Mouse (Mus musculus): ENCODE data around the gene Rpl22. TPM values are rescaled to one million over a fixed set of nuclear protein-coding genes. Genes with fewer than 3 reads are reported as not detected.
A peak's percentile ranks its signal among the peaks of the same experiment; 100 is the strongest.

The Rpl22 gene
- polyA plus RNA-seq, 1 experiment from 2014 or later, result 387 TPM

DNA sequence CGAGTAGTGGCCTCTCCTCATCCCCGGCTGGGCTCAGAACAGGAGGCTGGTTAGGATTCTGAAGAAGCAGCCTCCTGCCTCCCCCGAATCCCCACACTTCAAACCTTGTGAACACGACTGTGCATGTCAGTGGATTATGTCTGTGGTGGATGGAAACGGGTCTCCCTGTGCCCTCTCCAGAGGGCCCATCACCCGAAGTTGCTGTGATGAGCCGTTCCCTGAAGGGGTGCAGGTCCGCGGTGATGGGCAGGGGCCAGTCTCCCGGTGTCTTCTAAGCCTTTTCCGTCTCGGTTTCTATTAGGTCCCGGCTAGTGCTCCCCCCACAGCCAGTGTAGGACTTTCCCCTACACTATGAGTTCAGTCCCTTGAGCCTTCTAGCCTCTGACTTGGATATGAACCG lies 26.7 kb upstream of the Rpl22 start:
- Histone ChIP-seq H3K4me1 (peaks cover 62% of the 10 kb centered on the region), H3K9ac (peak overlapping the region; percentile 31), H3K9me3 (replicated peaks) (no peaks in the 10 kb centered on the region), H3K4me2 (peak overlapping the region; percentile 93), H3K4me3 (replicated peaks) (peak overlapping the region; percentile 95; the same call in 1 of the 2 replicates), H3K27ac (no peak overlapping the region), H3K36me3 (peaks cover 44% of the 10 kb centered on the region), H3K27me3 (peaks cover 9% of the 10 kb centered on the region)
- ATAC-seq (replicated peaks; ENCODE audit: low FRiP score), result no peak
- 85% methylated on average over 14 of the region's 14 CpGs for WGBS

DNA sequence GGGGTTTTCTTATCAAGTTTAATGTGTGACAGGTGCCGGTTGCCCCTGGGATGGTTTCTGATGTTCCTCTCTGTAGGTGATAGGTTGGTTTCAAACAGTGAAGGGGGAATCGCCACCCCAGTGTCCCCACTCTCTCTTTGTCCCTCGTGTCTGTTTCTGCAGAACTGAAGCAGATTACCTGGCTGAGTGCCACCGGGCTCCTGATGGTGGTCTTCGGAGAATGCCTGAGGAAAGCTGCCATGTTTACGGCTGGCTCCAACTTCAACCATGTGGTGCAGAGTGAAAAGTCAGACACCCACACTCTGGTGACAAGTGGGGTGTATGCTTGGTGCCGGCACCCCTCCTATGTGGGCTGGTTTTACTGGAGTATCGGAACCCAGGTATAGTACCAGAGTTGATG lies 25.2 kb upstream of the Rpl22 start:
- Histone ChIP-seq H3K27ac (0 out of 2 replicates have a peak overlapping the region, but pooled peaks have one; percentile 24), H3K9ac (no peak overlapping the region), H3K27me3 (no peaks in the 10 kb centered on the region), H3K36me3 (peaks cover 60% of the 10 kb centered on the region), H3K4me3 (replicated peaks) (no peak overlapping the region), H3K9me3 (replicated peaks) (no peaks in the 10 kb centered on the region), H3K4me2 (no peak overlapping the region), H3K4me1 (peaks cover 55% of the 10 kb centered on the region)
- WGBS, result 95% methylated on average over 8 of the region's 8 CpGs
- ATAC-seq (replicated peaks; ENCODE audit: low FRiP score), result no peak

GRCm38 (mm10) chr4:152302012-152302411 lies 23.5 kb upstream of the Rpl22 start:
- 67% methylated on average over 11 of the region's 11 CpGs for WGBS
- H3K27me3 ChIP-seq, result no peaks in the 10 kb centered on the region
- H3K4me2 ChIP-seq, result no peak overlapping the region
- peaks cover 44% of the 10 kb centered on the region for H3K4me1 ChIP-seq
- H3K9ac ChIP-seq, result no peak overlapping the region
- no peak overlapping the region for H3K4me3 ChIP-seq (replicated peaks)
- H3K27ac ChIP-seq, result no peak overlapping the region
- no peak for ATAC-seq (replicated peaks; ENCODE audit: low FRiP score)
- no peaks in the 10 kb centered on the region for H3K9me3 ChIP-seq (replicated peaks)
- H3K36me3 ChIP-seq, result peaks cover 61% of the 10 kb centered on the region

DNA sequence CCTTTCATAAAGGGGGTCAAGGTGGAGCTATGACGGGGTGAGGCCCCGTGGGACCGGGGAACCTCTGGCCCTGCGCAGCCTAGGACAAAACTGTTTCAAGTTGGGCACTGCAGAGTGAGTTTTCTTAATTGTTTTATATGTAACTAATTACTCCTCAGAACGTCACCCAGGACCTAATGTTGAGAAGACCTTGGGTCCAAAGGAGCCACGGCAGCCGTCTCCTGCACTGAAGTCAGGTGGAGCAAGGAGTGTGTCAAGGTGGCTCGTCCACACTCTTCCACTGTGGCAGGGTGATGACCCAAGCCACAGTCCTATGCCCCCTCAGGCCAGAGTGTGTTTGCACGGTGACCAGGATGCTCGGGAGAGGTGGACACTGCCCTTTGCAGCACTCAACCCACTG lies 22.4 kb upstream of the Rpl22 start:
- Histone ChIP-seq H3K27ac (no peak overlapping the region), H3K4me1 (peaks cover 40% of the 10 kb centered on the region), H3K4me2 (no peak overlapping the region), H3K27me3 (no peaks in the 10 kb centered on the region), H3K4me3 (replicated peaks) (no peak overlapping the region), H3K36me3 (peaks cover 69% of the 10 kb centered on the region), H3K9me3 (replicated peaks) (no peaks in the 10 kb centered on the region), H3K9ac (no peak overlapping the region)
- WGBS, result 73% methylated on average over 10 of the region's 10 CpGs
- ATAC-seq (replicated peaks; ENCODE audit: low FRiP score), result no peak; the same call in 1 of the 2 replicates

- Histone ChIP-seq H3K4me3 (replicated peaks) (no peak overlapping the region), H3K4me1 (peaks cover 26% of the 10 kb centered on the region), H3K4me2 (no peak overlapping the region), H3K36me3 (peaks cover 72% of the 10 kb centered on the region), H3K9ac (no peak overlapping the region), H3K27me3 (0 out of 2 replicates have a peak, but pooled peaks cover 4% of the 10 kb centered on the region), H3K27ac (no peak overlapping the region), H3K9me3 (replicated peaks) (no peaks in the 10 kb centered on the region)
- WGBS, result 93% methylated on average over 6 of the region's 6 CpGs
- no peak for ATAC-seq (replicated peaks; ENCODE audit: low FRiP score)
These were observed 20.9 kb upstream of the Rpl22 start for GRCm38 (mm10) chr4:152304685-152305084.

GRCm38 (mm10) chr4:152305991-152306390 lies 19.6 kb upstream of the Rpl22 start:
- H3K4me2 ChIP-seq, result no peak overlapping the region
- no peak for ATAC-seq (replicated peaks; ENCODE audit: low FRiP score)
- H3K9ac ChIP-seq, result no peak overlapping the region
- no peak overlapping the region for H3K4me3 ChIP-seq (replicated peaks)
- peaks cover 59% of the 10 kb centered on the region for H3K36me3 ChIP-seq
- WGBS, result 59% methylated on average over 6 of the region's 6 CpGs
- H3K27ac ChIP-seq, result no peak overlapping the region
- H3K9me3 ChIP-seq (replicated peaks), result no peaks in the 10 kb centered on the region
- H3K27me3 ChIP-seq, result peaks cover 14% of the 10 kb centered on the region
- H3K4me1 ChIP-seq, result peaks cover 16% of the 10 kb centered on the region

DNA sequence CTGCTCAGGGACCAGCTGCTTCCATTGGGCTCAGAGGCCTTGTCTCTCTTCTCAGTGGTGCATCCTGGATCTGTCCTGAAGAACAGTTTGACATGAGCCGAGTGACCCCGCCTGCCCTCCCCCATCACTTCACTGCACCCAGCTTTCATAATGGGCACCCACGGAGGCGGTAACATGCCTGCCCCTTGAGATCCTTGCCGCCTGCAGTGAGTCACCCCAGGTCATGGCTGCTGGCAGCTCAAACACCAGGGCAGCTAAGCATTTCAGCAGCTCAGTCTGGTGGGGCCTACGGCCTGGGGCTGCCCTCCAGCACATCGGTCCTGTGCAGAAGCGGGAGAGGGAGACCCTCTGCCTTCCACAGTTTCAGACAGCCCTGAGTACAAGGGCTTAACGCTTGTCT lies 18.0 kb upstream of the Rpl22 start:
- no peak overlapping the region for H3K27ac ChIP-seq
- H3K4me3 ChIP-seq (replicated peaks), result no peak overlapping the region
- no peak overlapping the region for H3K4me2 ChIP-seq
- ATAC-seq (replicated peaks; ENCODE audit: low FRiP score), result no peak
- peaks cover 29% of the 10 kb centered on the region for H3K27me3 ChIP-seq
- H3K9me3 ChIP-seq (replicated peaks), result no peaks in the 10 kb centered on the region
- 88% methylated on average over 9 of the region's 9 CpGs for WGBS
- no peak overlapping the region for H3K9ac ChIP-seq
- H3K36me3 ChIP-seq, result peaks cover 44% of the 10 kb centered on the region
- H3K4me1 ChIP-seq, result peaks cover 14% of the 10 kb centered on the region

GRCm38 (mm10) chr4:152312186-152312585 lies 13.4 kb upstream of the Rpl22 start:
- H3K27ac ChIP-seq, result no peak overlapping the region
- H3K4me1 ChIP-seq, result peaks cover 39% of the 10 kb centered on the region
- H3K27me3 ChIP-seq, result peaks cover 76% of the 10 kb centered on the region
- peak overlapping the region; percentile 42 for H3K4me3 ChIP-seq (replicated peaks)
- peaks cover 13% of the 10 kb centered on the region; the same call in 1 of the 2 replicates for H3K36me3 ChIP-seq
- 0 out of 2 replicates have a peak overlapping the region, but pooled peaks have one; percentile 37 for H3K9ac ChIP-seq
- 4% methylated on average over 14 of the region's 14 CpGs for WGBS
- ATAC-seq (replicated peaks; ENCODE audit: low FRiP score), result no peak
- peak overlapping the region; percentile 79 for H3K4me2 ChIP-seq
- H3K9me3 ChIP-seq (replicated peaks), result no peaks in the 10 kb centered on the region

GRCm38 (mm10) chr4:152313211-152313632 lies 12.3 kb upstream of the Rpl22 start:
- peak overlapping the region; percentile 37; the same call in 1 of the 2 replicates for H3K9ac ChIP-seq
- H3K27me3 ChIP-seq, result peaks cover 86% of the 10 kb centered on the region
- peak overlapping the region; percentile 42 for H3K4me3 ChIP-seq (replicated peaks)
- peak; percentile 66; the same call in 1 of the 2 replicates for ATAC-seq (replicated peaks; ENCODE audit: low FRiP score)
- 0 out of 2 replicates have a peak, but pooled peaks cover 6% of the 10 kb centered on the region for H3K36me3 ChIP-seq
- peaks cover 42% of the 10 kb centered on the region for H3K4me1 ChIP-seq
- under 1% methylated on average over 29 of the region's 29 CpGs for WGBS
- no peak overlapping the region for H3K27ac ChIP-seq
- peak overlapping the region; percentile 79 for H3K4me2 ChIP-seq
- H3K9me3 ChIP-seq (replicated peaks), result no peaks in the 10 kb centered on the region

GRCm38 (mm10) chr4:152313934-152314333 lies 11.6 kb upstream of the Rpl22 start:
- Histone ChIP-seq H3K27me3 (peaks cover 89% of the 10 kb centered on the region), H3K4me3 (replicated peaks) (peak overlapping the region; percentile 42), H3K36me3 (0 out of 2 replicates have a peak, but pooled peaks cover 4% of the 10 kb centered on the region), H3K27ac (no peak overlapping the region), H3K9me3 (replicated peaks) (no peaks in the 10 kb centered on the region), H3K4me1 (peaks cover 49% of the 10 kb centered on the region), H3K4me2 (peak overlapping the region; percentile 79), H3K9ac (no peak overlapping the region)
- peak; percentile 13; the same call in 1 of the 2 replicates for ATAC-seq (replicated peaks; ENCODE audit: low FRiP score)

- no peaks in the 10 kb centered on the region for H3K36me3 ChIP-seq
- peaks cover 51% of the 10 kb centered on the region for H3K4me1 ChIP-seq
- H3K9me3 ChIP-seq (replicated peaks), result no peaks in the 10 kb centered on the region
- no peak overlapping the region for H3K27ac ChIP-seq
- H3K9ac ChIP-seq, result peak overlapping the region; percentile 14; the same call in 1 of the 2 replicates
- WGBS, result under 1% methylated on average over 43 of the region's 43 CpGs
- no peak for ATAC-seq (replicated peaks; ENCODE audit: low FRiP score)
- H3K27me3 ChIP-seq, result peaks cover 79% of the 10 kb centered on the region
- H3K4me3 ChIP-seq (replicated peaks), result peak overlapping the region; percentile 38
- H3K4me2 ChIP-seq, result peak overlapping the region; percentile 65
These were observed 9.9 kb upstream of the Rpl22 start for GRCm38 (mm10) chr4:152315498-152316213.

- Histone ChIP-seq H3K4me1 (peaks cover 44% of the 10 kb centered on the region), H3K9me3 (replicated peaks) (no peaks in the 10 kb centered on the region), H3K36me3 (no peaks in the 10 kb centered on the region), H3K9ac (no peak overlapping the region), H3K4me2 (no peak overlapping the region), H3K27me3 (peaks cover 59% of the 10 kb centered on the region), H3K27ac (no peak overlapping the region), H3K4me3 (replicated peaks) (no peak overlapping the region)
- no peak for ATAC-seq (replicated peaks; ENCODE audit: low FRiP score)
- 82% methylated on average over 6 of the region's 6 CpGs for WGBS
These were observed 7.9 kb upstream of the Rpl22 start for GRCm38 (mm10) chr4:152317631-152318033.

Data from kidney, embryonic 15.5 days (tissue).